Mouse (Mus musculus) stomach, postnatal 0 days (tissue): ENCODE measurements around the gene Ncbp2.

Experiments used
- CTCF ChIP-seq: IDR thresholded peaks from 2 replicates; pipeline ENCODE4 v1.5.1; 2016; ENCODE audit warnings: antibody characterized with exemption, low read depth, mild to moderate bottlenecking, moderate library complexity
- EP300 ChIP-seq: optimal IDR thresholded peaks from 2 replicates; pipeline ENCODE3; 2016; ENCODE audit warnings: antibody characterized with exemption

DNA sequence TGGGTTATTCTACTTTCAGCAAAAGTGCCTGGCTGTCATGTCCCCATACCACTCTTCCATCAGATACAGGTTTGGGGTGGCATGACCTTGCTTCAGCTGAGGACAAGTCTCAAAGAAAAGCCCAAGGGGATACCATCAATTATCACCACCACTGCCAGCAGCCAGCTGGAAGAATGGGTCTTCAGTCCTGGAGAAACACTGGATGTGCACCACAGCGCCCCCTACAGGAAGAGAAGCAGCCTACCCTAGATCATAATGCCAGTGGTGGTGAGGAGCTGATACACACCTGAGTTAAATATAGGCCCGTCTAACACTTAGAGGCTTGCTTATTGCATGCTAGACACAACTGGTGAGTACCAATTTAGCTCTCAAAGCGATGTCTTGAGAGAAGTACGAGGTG is 43.0 kb upstream of the Ncbp2 start:
- TF ChIP-seq CTCF, result peak; percentile 47; the same call in 1 of the 2 replicates
- TF ChIP-seq EP300, result no peak
